Mouse (Mus musculus) C2C12 (cell line): Measurements from ENCODE around the gene Ctdnep1.

ENCODE experiments used
- CEBPB ChIP-seq: IDR thresholded peaks from one replicate; pipeline ENCODE4 v1.6.1; 2011; ENCODE audit warnings: low read depth, mild to moderate bottlenecking, control low read depth, moderate library complexity
- CTCF ChIP-seq: IDR thresholded peaks from one replicate; pipeline ENCODE4 v1.5.1; 2011; ENCODE audit not compliant: control insufficient read depth, insufficient read depth, insufficient read length
- FOSL1 ChIP-seq: IDR thresholded peaks from one replicate; pipeline ENCODE4 v1.8.0; 2011; ENCODE audit warnings: mild to moderate bottlenecking, low read length; ENCODE audit not compliant: poor library complexity, insufficient read depth, severe bottlenecking
- MAX ChIP-seq: IDR thresholded peaks from one replicate; pipeline ENCODE4 v1.6.1; 2011; ENCODE audit warnings: mild to moderate bottlenecking, control low read depth
- MYOD1 ChIP-seq: IDR thresholded peaks from one replicate; pipeline ENCODE4 v1.6.1; 2011; ENCODE audit warnings: low read depth; ENCODE audit not compliant: control insufficient read depth, insufficient read length
- USF1 ChIP-seq: IDR thresholded peaks from one replicate; pipeline ENCODE4 v1.6.1; 2011; ENCODE audit warnings: low read depth, mild to moderate bottlenecking, control low read depth, moderate library complexity

DNA sequence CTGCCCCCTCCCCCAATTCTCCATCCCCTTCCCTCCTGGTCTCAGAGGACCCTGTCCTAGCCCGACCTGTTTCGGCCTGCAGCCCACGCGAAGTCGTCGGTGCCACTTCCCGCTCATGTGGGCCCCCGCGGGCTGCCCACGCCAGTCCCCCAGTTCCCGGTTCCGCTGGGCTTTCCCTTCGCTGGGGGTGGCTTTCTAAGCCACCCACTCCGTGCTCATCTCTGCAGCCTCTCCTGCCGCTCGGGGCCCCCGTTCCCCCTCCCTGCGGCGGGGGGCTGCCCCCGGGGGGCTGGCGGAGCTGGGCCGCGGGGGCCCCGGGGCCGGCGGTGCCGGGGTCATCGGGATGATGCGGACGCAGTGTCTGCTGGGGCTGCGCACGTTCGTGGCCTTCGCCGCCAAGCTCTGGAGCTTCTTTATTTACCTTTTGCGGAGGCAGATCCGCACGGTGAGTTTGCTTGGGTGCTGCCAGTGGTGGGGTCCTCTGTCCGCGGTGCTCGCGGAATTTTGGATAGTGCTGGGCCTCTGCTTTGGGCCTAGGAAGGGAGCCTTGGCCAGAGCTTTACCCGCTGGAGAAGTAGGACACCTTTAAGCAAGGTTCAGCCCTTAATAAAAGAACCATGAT is at the start of gene Ctdnep1:
- no peak for TF ChIP-seq CEBPB
- TF ChIP-seq CTCF = no peak
- TF ChIP-seq MYOD1 = no peak
- TF ChIP-seq USF1 = no peak
- TF ChIP-seq MAX = no peak
- TF ChIP-seq FOSL1 = no peak
